Mouse (Mus musculus) liver, embryonic 13.5 days (tissue): ENCODE data around the gene Ccdc150. TPM values are rescaled to one million over a fixed set of nuclear protein-coding genes. Genes with fewer than 3 reads are reported as not detected.

ENCODE experiments used
- ATAC-seq: fragments of 200-750 bp; cut with Nextera tagmentation; 2 replicates; pipeline ENCODE4 v1.8.0; 2017; ENCODE audit warnings: low read depth, mild to moderate bottlenecking, moderate number of reproducible peaks, moderate library complexity
- DNase-seq: peaks from one replicate; pipeline ENCODE4 v3.0.0; 2022
- H3K27ac ChIP-seq: fragments of 300-500 bp; sonication (generic); 2 replicates; pipeline ENCODE4 v1.5.1; 2015; ENCODE audit warnings: moderate library complexity, mild to moderate bottlenecking, inconsistent platforms
- H3K27me3 ChIP-seq: fragments of 300-500 bp; sonication (generic); 2 replicates; pipeline ENCODE4 v1.6.1; 2015; ENCODE audit warnings: mild to moderate bottlenecking, inconsistent platforms
- H3K36me3 ChIP-seq: fragments of 300-500 bp; sonication (generic); 2 replicates; pipeline ENCODE4 v1.6.1; 2015; ENCODE audit warnings: mild to moderate bottlenecking, inconsistent platforms
- H3K4me1 ChIP-seq: fragments of 300-500 bp; sonication (generic); replicated peaks from 2 replicates; pipeline ENCODE4 v1.6.1; 2015; ENCODE audit warnings: inconsistent platforms
- H3K4me2 ChIP-seq: fragments of 300-500 bp; sonication (generic); 2 replicates; pipeline ENCODE4 v1.6.1; 2015; ENCODE audit warnings: inconsistent platforms, mild to moderate bottlenecking, moderate library complexity
- H3K4me3 ChIP-seq: fragments of 300-500 bp; sonication (generic); replicated peaks from 2 replicates; pipeline ENCODE4 v1.5.1; 2015; ENCODE audit warnings: mild to moderate bottlenecking, inconsistent platforms
- H3K9ac ChIP-seq: fragments of 300-500 bp; sonication (generic); 2 replicates; pipeline ENCODE4 v1.6.1; 2015; ENCODE audit warnings: mild to moderate bottlenecking, inconsistent platforms
- H3K9me3 ChIP-seq: fragments of 300-500 bp; sonication (generic); replicated peaks from 2 replicates; pipeline ENCODE4 v1.6.1; 2016; ENCODE audit warnings: inconsistent platforms
- WGBS: fragments of 180-500 bp; shearing (Covaris S2); methylation state at CpG from one replicate; pipeline ENCODE4 v1.1.7; 2015; ENCODE audit not compliant: insufficient replicate concordance; 5-methylcytosine and 5-hydroxymethylcytosine counted together
- polyA plus RNA-seq: library from polyadenylated mRNA; unstranded; fragments of >200 nt; fragmentation: Nextera tagmentation; extraction: Ambion mirVana; gene quantifications from 2 replicates; pipeline ENCODE4 v1.2.1, GENCODE M21; 2015

The Ccdc150 gene
- polyA plus RNA-seq, 1 experiment from 2014 or later: 0.23 TPM

DNA sequence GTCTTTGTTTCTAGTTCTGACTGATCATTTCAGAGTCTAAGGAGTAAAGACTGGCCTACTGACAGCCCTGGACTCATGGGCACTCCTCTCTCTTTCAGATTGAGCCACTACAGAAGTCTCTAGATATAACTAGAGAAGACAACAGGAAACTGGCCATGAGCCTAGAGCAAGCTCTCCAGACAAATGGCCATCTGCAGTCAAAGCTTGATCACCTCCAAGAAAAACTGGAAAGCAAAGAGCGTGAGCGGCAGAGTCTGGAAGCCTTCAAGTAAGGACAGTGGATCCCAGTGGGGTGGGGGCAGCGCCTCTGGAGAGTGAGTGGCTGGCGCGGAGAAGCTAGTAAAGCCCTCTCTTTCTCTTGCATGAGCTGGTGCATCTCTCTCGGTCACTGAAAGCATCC lies 106.1 kb downstream of the Ccdc150 start:
- no peaks in the 10 kb centered on the region for H3K4me1 ChIP-seq

DNA sequence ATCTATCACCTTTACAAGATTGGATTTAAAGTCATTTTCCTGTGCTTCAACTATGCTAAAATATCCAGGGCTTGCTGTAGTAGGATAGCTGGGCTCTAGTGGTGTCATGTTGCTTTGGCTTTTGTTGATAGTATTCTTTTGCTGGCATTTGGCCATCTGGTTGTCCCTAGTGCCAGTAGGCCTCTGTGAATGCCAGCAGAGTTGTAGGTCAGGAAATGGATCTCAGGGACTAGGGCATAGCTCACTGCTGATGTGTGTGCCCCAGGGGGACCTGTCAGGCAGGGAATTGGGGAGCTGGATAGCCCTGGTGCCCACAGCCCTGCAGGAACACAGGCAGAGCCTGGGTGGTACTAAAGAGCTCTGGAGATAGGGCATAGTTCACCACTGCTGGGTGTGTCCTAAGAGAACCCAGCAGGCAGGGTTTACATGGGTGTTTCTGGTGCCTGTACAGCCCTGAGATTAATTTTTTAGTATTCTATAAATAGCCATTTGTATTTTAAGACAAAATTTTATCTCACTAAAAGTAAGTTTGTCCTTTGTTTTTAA lies 127.1 kb downstream of the Ccdc150 start:
- Histone ChIP-seq H3K4me1 (no peaks in the 10 kb centered on the region), H3K36me3 (no peaks in the 10 kb centered on the region), H3K4me2 (no peak overlapping the region), H3K27me3 (no peaks in the 10 kb centered on the region), H3K9ac (no peak overlapping the region), H3K9me3 (no peaks in the 10 kb centered on the region), H3K4me3 (no peak overlapping the region), H3K27ac (no peak overlapping the region)
- DNase-seq (no peak), ATAC-seq (no peak)

More for the DNA sequence above, 106.1 kb downstream of the Ccdc150 start:
- Histone ChIP-seq H3K36me3 (no peaks in the 10 kb centered on the region), H3K9ac (no peak overlapping the region), H3K4me2 (no peak overlapping the region), H3K9me3 (no peaks in the 10 kb centered on the region), H3K27ac (no peak overlapping the region), H3K4me3 (no peak overlapping the region), H3K27me3 (no peaks in the 10 kb centered on the region)
- ATAC-seq (no peak), DNase-seq (no peak)
- WGBS: 74% methylated on average over 6 of the region's 6 CpGs

DNA sequence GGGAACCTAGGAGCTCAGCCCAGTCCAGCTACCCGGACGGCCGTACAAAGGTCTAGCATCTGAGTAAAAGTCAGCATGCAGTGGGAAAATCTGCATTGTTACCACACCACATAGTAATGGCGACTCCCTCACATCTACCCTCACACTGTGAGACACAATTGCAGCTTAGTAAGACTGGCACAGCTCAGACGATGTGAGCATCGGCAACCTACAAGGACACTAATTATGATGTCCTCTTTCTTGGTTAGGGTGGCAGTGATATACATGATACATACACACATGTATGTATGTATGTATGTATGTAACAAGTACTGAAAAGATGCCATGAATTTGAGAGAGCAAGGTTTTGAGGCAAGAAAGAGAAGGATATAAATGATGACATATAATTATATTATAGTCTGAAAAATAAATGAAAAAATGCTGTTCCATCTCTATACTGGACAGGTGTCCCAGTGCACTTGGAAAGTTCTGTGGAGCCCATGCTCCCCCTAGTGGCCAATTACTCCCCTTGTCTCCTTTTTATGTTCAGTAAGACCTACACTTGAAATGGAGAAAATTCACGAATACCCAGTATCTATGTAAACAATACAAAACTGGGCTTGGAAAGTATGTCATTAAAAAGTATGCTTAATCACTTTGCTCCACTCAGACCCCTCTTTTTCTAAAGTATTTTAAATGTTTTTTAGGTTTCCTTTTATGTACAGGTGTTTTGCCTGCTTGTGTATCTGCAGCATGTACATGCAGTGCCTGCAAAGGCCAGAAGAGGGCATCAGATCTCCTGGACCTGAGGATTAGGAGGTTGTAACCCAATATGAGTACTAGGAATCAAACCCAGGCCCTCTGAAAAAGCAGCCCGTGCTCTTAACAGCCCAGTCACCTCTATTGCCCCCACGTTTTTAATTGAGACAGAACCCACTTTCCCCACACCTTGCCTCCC lies 130.8 kb downstream of the Ccdc150 start:
- no peaks in the 10 kb centered on the region for H3K4me1 ChIP-seq
- H3K27ac ChIP-seq: no peak overlapping the region
- H3K9me3 ChIP-seq: no peaks in the 10 kb centered on the region
- no peaks in the 10 kb centered on the region for H3K36me3 ChIP-seq
- DNase-seq: peak; percentile 15
- WGBS: 74% methylated on average over 9 of the region's 9 CpGs
- no peaks in the 10 kb centered on the region for H3K27me3 ChIP-seq
- no peak overlapping the region for H3K4me2 ChIP-seq
- H3K9ac ChIP-seq: no peak overlapping the region
- no peak overlapping the region for H3K4me3 ChIP-seq
- ATAC-seq: no peak

DNA sequence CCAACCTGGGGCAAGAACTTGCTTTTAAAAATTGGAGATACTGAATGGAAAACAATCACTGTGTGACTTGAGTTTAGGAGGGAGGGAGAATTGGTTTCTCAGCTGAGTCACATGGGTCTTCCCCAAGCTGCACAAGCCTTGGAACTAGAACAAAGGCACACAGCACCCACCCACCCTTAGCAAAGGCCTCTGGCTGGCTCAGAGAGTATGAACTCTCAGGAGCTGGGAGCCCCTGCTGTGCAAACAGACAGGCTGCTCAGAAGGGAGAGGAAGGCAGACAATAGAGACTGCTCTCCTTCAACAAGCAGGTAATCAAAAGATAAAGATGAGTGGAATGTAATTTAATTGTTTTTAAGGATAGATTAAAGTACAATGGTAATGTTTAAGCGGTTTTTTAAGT lies 133.7 kb downstream of the Ccdc150 start:
- Histone ChIP-seq H3K4me3 (no peak overlapping the region), H3K4me1 (no peaks in the 10 kb centered on the region), H3K9ac (no peak overlapping the region), H3K36me3 (no peaks in the 10 kb centered on the region; the same call in 1 of the 2 replicates), H3K4me2 (no peak overlapping the region), H3K9me3 (no peaks in the 10 kb centered on the region), H3K27me3 (no peaks in the 10 kb centered on the region), H3K27ac (no peak overlapping the region)
- no peak for DNase-seq
- no peak for ATAC-seq
- 57% methylated on average over 1 of the region's 1 CpGs for WGBS

DNA sequence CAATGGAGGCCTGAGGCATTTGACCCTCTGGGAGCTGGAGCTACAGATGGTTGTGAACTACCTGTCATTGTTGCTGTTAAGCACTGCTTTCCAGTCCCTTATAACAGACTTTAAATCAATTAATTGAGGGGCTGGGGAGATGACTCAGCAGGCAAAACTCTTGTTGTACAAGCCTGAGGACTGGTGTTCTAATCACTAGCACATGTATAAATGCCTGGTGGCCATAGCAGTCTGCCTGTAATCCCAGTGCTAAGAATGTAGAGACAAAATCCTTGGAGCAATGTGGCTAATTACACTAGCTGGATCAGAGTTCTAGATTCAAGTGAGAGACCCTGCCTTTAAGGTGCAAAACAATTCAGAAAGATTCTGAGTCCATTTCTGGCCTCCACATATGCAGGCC lies 152.3 kb downstream of the Ccdc150 start:
- Histone ChIP-seq H3K27me3 (no peaks in the 10 kb centered on the region), H3K9ac (no peak overlapping the region), H3K4me2 (no peak overlapping the region), H3K36me3 (peaks cover 41% of the 10 kb centered on the region), H3K9me3 (no peaks in the 10 kb centered on the region), H3K4me1 (no peaks in the 10 kb centered on the region), H3K4me3 (no peak overlapping the region), H3K27ac (no peak overlapping the region)
- DNase-seq: no peak
- ATAC-seq: no peak

Other genes starting within 250 kb of the Ccdc150 start
- gene Hecw2, start 55.5 kb upstream of the Ccdc150 start, polyA plus RNA-seq: 0.45 and 0.46 TPM in 2 replicates
- gene Gtf3c3, start 188.3 kb downstream of the Ccdc150 start, polyA plus RNA-seq: 8.5 and 11.3 TPM in 2 replicates